Mouse (Mus musculus): ENCODE measurements around the gene Rnaset2b. TPM values are rescaled to one million over a fixed set of nuclear protein-coding genes. Genes with fewer than 3 reads are reported as not detected.
"Not testable (repeated sequence)": the region's sequence is repeated elsewhere in the genome, so short reads cannot be mapped to it uniquely, and the experiment has no call there.

The Rnaset2b gene
- polyA plus RNA-seq, 1 experiment from 2014 or later: 138 TPM

- not testable (repeated sequence) for H3K27me3 ChIP-seq (replicated peaks; ENCODE audit: control insufficient read depth, insufficient read depth, low read length); H3K4me1 ChIP-seq (ENCODE audit: control insufficient read depth, insufficient read depth, low read depth, low read length); H3K9me3 ChIP-seq (ENCODE audit: control insufficient read depth, low read length); H3K36me3 ChIP-seq (ENCODE audit: control insufficient read depth, insufficient read depth, low read length)
- H3K4me3 ChIP-seq (ENCODE audit: low read length): peak within 1 kb of the TSS; percentile 47
- H3K27ac ChIP-seq (ENCODE audit: low read depth, low read length): peak within 1 kb of the TSS; percentile 56
- ATAC-seq: peak; percentile 48
- peak within 1 kb of the TSS; percentile 57 for H3K9ac ChIP-seq (ENCODE audit: low read depth, low read length)
- peak within 1 kb of the TSS; percentile 49 for H3K4me2 ChIP-seq (ENCODE audit: low read length)
- WGBS: 1% methylated on average over 35 of the region's 51 CpGs
These were observed 9.7 kb upstream of the Rnaset2b start, which contains the start of gene Tagap1 for GRCm38 (mm10) chr17:6960776-6961175. TSS of gene Tagap1 (minus strand) at chr17:6961156.

GRCm38 (mm10) chr17:6961181-6962000 is 9.0 kb upstream of the Rnaset2b start:
- H3K9me3 ChIP-seq (ENCODE audit: control insufficient read depth, low read length); H3K27me3 ChIP-seq (replicated peaks; ENCODE audit: control insufficient read depth, insufficient read depth, low read length); H3K27ac ChIP-seq (ENCODE audit: low read depth, low read length); H3K36me3 ChIP-seq (ENCODE audit: control insufficient read depth, insufficient read depth, low read length); H3K4me1 ChIP-seq (ENCODE audit: control insufficient read depth, insufficient read depth, low read depth, low read length); H3K9ac ChIP-seq (ENCODE audit: low read depth, low read length): not testable (repeated sequence)
- peak; percentile 97 for ATAC-seq
- Histone ChIP-seq H3K4me2 (ENCODE audit: low read length) (peak overlapping the region; percentile 48), H3K4me3 (ENCODE audit: low read length) (peak overlapping the region; percentile 32)
- WGBS: under 1% methylated on average over 15 of the region's 48 CpGs

GRCm38 (mm10) chr17:6962339-6962738 is 8.1 kb upstream of the Rnaset2b start:
- 86% methylated on average over 3 of the region's 6 CpGs for WGBS

GRCm38 (mm10) chr17:6962936-6963335 is 7.5 kb upstream of the Rnaset2b start:
- H3K9me3 ChIP-seq (ENCODE audit: control insufficient read depth, low read length); ATAC-seq; H3K4me1 ChIP-seq (ENCODE audit: control insufficient read depth, insufficient read depth, low read depth, low read length); H3K4me3 ChIP-seq (ENCODE audit: low read length); H3K27me3 ChIP-seq (replicated peaks; ENCODE audit: control insufficient read depth, insufficient read depth, low read length); H3K9ac ChIP-seq (ENCODE audit: low read depth, low read length); H3K36me3 ChIP-seq (ENCODE audit: control insufficient read depth, insufficient read depth, low read length); H3K4me2 ChIP-seq (ENCODE audit: low read length); H3K27ac ChIP-seq (ENCODE audit: low read depth, low read length): not testable (repeated sequence)
- 63% methylated on average over 4 of the region's 4 CpGs for WGBS

More at GRCm38 (mm10) chr17:6962339-6962738, 8.1 kb upstream of the Rnaset2b start:
- H3K9ac ChIP-seq (ENCODE audit: low read depth, low read length); H3K27ac ChIP-seq (ENCODE audit: low read depth, low read length); H3K4me1 ChIP-seq (ENCODE audit: control insufficient read depth, insufficient read depth, low read depth, low read length); H3K4me2 ChIP-seq (ENCODE audit: low read length); H3K27me3 ChIP-seq (replicated peaks; ENCODE audit: control insufficient read depth, insufficient read depth, low read length); H3K4me3 ChIP-seq (ENCODE audit: low read length); ATAC-seq; H3K36me3 ChIP-seq (ENCODE audit: control insufficient read depth, insufficient read depth, low read length); H3K9me3 ChIP-seq (ENCODE audit: control insufficient read depth, low read length): not testable (repeated sequence)

- not testable (repeated sequence) for H3K4me2 ChIP-seq (ENCODE audit: low read length); H3K36me3 ChIP-seq (ENCODE audit: control insufficient read depth, insufficient read depth, low read length); H3K27me3 ChIP-seq (replicated peaks; ENCODE audit: control insufficient read depth, insufficient read depth, low read length); H3K4me3 ChIP-seq (ENCODE audit: low read length); H3K9ac ChIP-seq (ENCODE audit: low read depth, low read length); H3K27ac ChIP-seq (ENCODE audit: low read depth, low read length); H3K9me3 ChIP-seq (ENCODE audit: control insufficient read depth, low read length); ATAC-seq; H3K4me1 ChIP-seq (ENCODE audit: control insufficient read depth, insufficient read depth, low read depth, low read length)
- WGBS: 16% methylated on average over 6 of the region's 6 CpGs
These were observed 5.1 kb upstream of the Rnaset2b start for GRCm38 (mm10) chr17:6965364-6965763.

- not testable (repeated sequence) for H3K4me1 ChIP-seq (ENCODE audit: control insufficient read depth, insufficient read depth, low read depth, low read length); H3K4me3 ChIP-seq (ENCODE audit: low read length); H3K9ac ChIP-seq (ENCODE audit: low read depth, low read length); ATAC-seq; H3K4me2 ChIP-seq (ENCODE audit: low read length); H3K36me3 ChIP-seq (ENCODE audit: control insufficient read depth, insufficient read depth, low read length); H3K27ac ChIP-seq (ENCODE audit: low read depth, low read length); H3K9me3 ChIP-seq (ENCODE audit: control insufficient read depth, low read length); H3K27me3 ChIP-seq (replicated peaks; ENCODE audit: control insufficient read depth, insufficient read depth, low read length)
- 100% methylated on average over 1 of the region's 1 CpGs for WGBS
These were observed 2.8 kb upstream of the Rnaset2b start for GRCm38 (mm10) chr17:6967673-6968072.

GRCm38 (mm10) chr17:6971238-6971637 is 804 bp downstream of the Rnaset2b start:
- not testable (repeated sequence) for H3K36me3 ChIP-seq (ENCODE audit: control insufficient read depth, insufficient read depth, low read length); ATAC-seq; H3K4me2 ChIP-seq (ENCODE audit: low read length); H3K4me1 ChIP-seq (ENCODE audit: control insufficient read depth, insufficient read depth, low read depth, low read length); H3K9ac ChIP-seq (ENCODE audit: low read depth, low read length); H3K4me3 ChIP-seq (ENCODE audit: low read length); H3K27ac ChIP-seq (ENCODE audit: low read depth, low read length); H3K9me3 ChIP-seq (ENCODE audit: control insufficient read depth, low read length); H3K27me3 ChIP-seq (replicated peaks; ENCODE audit: control insufficient read depth, insufficient read depth, low read length)
- 94% methylated on average over 8 of the region's 8 CpGs for WGBS

GRCm38 (mm10) chr17:6972836-6973396 is 2.5 kb downstream of the Rnaset2b start:
- H3K4me3 ChIP-seq (ENCODE audit: low read length); ATAC-seq; H3K4me2 ChIP-seq (ENCODE audit: low read length); H3K27me3 ChIP-seq (replicated peaks; ENCODE audit: control insufficient read depth, insufficient read depth, low read length); H3K9me3 ChIP-seq (ENCODE audit: control insufficient read depth, low read length); H3K36me3 ChIP-seq (ENCODE audit: control insufficient read depth, insufficient read depth, low read length); H3K27ac ChIP-seq (ENCODE audit: low read depth, low read length); H3K4me1 ChIP-seq (ENCODE audit: control insufficient read depth, insufficient read depth, low read depth, low read length); H3K9ac ChIP-seq (ENCODE audit: low read depth, low read length): not testable (repeated sequence)
- WGBS: 44% methylated on average over 3 of the region's 4 CpGs

- H3K4me1 ChIP-seq (ENCODE audit: control insufficient read depth, insufficient read depth, low read depth, low read length); H3K4me3 ChIP-seq (ENCODE audit: low read length); H3K27ac ChIP-seq (ENCODE audit: low read depth, low read length); ATAC-seq; H3K36me3 ChIP-seq (ENCODE audit: control insufficient read depth, insufficient read depth, low read length); H3K9me3 ChIP-seq (ENCODE audit: control insufficient read depth, low read length); H3K27me3 ChIP-seq (replicated peaks; ENCODE audit: control insufficient read depth, insufficient read depth, low read length); H3K4me2 ChIP-seq (ENCODE audit: low read length); H3K9ac ChIP-seq (ENCODE audit: low read depth, low read length): not testable (repeated sequence)
- 79% methylated on average over 3 of the region's 3 CpGs for WGBS
These were observed 4.6 kb downstream of the Rnaset2b start for GRCm38 (mm10) chr17:6974985-6975384.

Measured in hindbrain, embryonic 16.5 days (tissue).